Mouse (Mus musculus) heart, postnatal 25 days (tissue): ENCODE data around the gene Frzb. TPM values are rescaled to one million over a fixed set of nuclear protein-coding genes. Genes with fewer than 3 reads are reported as not detected.
"Not testable (repeated sequence)": the region's sequence is repeated elsewhere in the genome, so short reads cannot be mapped to it uniquely, and the experiment has no call there.

Source experiments
- DNase-seq: peaks from one replicate; pipeline ENCODE4 v3.0.0; 2022; ENCODE audit warnings: low spot score
- intact Hi-C: fragments of 180-260 bp; cut with DNase I; formaldehyde crosslinking; loops from one replicate; pipeline ENCODE4 v1.15.1; 2025
- total RNA-seq, 2 experiments: library from RNA; stranded (reverse); gene quantifications; 2 replicates each; pipeline ENCODE4 v1.2.3; 2021

Frzb gene
- total RNA-seq, result 1 to 10 TPM; 5.9 to 6.1 TPM

DNA sequence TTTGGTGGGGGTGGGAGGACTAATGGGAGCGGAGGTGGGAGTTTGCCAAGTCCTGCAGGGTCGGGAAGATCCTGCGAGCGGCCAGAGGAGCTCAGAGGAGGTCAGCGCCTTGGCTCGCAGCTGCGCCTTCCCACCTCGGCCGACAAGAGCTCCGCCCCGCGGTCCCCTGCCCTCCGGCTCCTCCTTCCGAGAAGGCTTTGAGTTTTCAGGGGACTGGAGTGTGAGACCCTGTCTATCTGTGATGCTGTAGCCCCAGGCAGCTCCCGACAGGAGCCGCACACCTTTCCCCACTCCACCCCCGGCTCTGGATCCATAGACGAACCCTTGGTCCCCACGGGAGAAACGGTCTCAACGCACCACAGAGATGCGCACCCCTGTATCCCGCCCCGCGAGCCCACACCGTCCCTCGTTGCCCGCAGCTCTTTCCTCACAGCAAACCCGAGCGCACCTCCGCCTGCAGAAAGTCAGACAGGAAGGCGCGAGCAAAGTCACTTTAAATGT, at the start of gene Frzb:
TSS of gene Frzb (minus strand) at position 335 of the 501 bp plus-strand sequence.
- intact Hi-C loops, result loop anchor here (5.0 kb wide), 1 partner anchor 90 kb away; no protein-coding TSS in a partner anchor
- DNase-seq, result peak; percentile 33

DNA sequence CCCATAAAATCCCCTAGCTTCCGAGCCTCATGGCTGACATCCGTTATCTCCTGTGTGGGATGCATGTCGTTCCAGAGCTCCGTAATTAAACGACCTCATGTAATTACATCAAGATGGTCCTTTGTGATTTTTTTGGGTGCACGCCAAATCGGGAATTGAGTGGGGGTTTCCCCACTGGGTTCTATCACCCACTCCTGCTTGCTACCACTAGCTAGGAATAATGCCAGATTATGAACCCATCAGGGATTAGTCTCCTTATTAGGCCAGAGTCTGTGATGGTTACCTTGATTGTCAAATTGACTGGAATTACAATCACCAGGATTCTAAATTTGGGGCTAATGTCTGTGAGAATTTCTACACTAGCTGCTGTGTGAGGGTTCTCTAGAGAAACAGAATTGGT, 47.9 kb upstream of the Frzb start:
- DNase-seq, intact Hi-C loops: not testable (repeated sequence)

DNA sequence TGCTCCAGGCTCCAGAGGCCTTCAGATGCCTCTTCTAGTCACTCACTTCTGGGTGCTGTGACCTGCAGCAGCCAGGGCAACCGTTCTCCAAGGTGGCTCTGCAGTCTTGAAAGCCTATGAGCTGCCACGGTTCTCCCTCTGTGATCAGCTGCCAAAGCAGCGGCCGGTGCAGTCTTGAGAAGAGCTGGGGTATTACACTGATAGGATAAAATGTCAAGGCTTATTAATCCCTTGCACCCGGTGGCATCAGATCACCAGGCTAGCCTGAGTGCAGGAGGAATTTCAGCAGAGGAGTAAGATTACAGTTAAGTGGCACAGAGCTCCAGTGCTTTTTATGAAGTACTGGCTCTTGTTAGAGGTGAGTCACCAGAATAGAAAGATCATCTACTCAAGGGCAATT, 39.4 kb upstream of the Frzb start:
- intact Hi-C loops, result no loop called here
- DNase-seq, result no peak

DNA sequence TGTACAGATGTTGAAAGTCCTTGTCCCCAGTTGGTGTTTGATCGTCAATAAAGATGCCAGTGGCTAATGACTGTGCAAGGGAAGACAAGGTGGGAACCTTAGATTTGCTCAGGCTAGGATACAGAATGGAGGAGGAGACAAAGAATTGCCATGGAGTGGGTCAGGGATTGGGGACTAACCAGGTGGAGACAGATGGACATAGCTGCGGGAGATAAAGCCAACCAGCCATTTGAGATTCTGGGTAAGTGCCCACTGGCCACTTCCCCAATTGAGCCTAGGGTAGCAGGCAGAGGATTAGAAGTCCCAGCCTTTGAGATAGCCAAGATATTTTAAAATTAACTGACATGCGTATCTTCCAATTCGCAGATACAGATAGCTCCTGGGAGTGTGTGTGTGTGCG, 37.5 kb upstream of the Frzb start:
- intact Hi-C loops, result no loop called here
- no peak for DNase-seq

DNA sequence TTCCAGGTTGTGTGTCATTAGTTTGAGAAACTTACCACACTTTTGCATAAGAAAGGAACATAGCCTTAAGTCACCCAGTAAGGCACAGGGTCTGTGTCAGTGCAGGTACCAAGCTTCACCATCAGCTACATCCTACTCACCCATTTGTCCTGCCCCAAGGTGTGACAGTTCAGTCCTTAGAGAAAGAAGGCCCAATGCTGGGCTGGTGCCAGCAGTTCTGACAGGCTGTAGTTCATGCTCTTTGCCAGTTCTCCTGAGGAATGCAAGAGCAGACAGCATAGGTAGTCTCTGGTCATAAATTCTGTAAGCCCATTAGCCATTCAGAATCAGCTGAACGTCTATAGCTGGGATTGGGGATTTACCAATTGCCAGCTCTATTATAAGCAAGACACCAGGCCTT, 28.4 kb upstream of the Frzb start:
- intact Hi-C loops, result no loop called here

DNA sequence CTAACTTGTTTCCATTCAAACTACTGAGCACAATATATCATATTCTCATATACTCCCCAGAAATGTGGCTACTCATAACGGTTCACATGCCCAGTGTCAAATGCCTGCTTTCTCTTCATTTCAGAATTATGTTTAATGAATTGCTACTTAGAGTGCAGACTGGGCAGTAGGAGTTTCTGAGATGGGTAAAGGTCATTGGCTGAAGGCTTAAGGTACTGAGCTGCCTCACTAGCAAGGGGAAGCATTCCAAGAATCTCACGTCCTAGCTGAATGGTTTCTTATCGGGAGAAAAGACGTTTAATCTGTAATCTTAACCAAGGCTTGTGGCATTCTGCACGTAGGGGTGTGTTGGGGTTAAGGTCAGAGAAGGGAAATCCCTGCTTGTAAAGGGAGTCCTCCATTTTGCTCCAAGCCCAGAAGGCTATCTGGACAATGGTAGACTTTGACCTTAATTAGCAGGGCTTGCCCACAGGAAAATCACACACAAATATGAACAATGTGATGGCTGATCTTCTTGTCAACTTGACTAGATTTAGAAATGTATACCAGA, 26.9 kb upstream of the Frzb start:
- intact Hi-C loops, result no loop called here

More for the DNA sequence above, 28.4 kb upstream of the Frzb start:
- no peak for DNase-seq

DNA sequence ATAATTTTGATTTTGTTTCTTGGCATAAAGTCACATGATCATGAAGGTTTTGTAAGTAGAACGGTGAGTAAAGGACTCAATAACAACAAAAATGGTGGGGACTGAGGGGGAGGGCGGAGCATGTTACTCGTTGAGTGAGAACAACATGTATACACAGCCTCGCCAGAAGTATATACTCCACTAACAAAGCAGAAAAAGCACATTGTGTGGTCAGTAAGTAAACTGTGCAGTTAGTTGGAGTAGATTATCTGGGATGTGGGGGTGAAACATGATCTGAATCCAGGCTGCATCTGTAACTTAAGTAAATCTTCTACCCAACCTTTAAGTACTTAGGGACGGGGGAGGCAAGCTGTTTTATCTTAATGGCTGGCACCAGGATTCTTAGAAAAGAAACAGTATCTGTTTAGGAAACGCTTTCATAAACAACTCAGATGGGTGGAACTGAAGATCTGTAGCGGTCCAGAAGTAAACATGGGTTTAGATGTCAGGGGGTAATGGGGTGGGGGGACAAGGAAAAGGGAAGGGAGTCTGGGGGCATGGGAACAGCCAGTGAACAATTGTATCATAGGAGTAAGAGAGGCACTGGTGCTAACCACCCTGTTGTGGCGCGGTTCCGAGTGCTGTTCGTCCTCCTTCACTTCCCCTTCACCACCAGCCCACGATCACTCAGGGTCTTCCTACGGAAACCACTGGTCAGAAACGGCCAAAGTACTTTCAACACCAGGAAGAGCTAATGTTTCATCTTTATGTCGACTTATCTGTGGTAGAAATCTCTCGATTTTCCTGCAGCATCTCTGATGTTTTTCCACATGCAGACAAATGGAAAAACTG, 18.8 kb upstream of the Frzb start:
- intact Hi-C loops, result no loop called here
- DNase-seq, result no peak

More for the DNA sequence above, 26.9 kb upstream of the Frzb start:
- no peak for DNase-seq

DNA sequence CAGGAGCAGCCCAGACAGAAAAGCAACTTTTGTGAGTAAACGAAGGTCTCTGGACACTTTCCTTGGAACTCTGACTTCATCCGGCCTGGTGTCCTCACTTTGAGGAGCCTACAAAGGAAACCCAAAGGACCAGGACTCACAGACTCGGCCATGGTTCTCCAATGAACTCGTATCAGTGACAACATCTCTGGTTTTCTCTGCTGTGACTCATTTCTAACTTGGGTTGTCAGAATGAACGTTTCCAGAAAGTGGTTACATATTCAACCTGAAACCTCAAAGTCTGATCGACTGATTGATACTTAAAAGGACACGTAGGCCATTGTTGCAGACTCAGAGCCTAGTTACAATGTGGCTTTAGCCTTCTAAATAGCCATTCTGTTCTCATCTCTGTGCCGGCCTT, 14.4 kb upstream of the Frzb start:
- DNase-seq, result no peak
- intact Hi-C loops, result no loop called here

DNA sequence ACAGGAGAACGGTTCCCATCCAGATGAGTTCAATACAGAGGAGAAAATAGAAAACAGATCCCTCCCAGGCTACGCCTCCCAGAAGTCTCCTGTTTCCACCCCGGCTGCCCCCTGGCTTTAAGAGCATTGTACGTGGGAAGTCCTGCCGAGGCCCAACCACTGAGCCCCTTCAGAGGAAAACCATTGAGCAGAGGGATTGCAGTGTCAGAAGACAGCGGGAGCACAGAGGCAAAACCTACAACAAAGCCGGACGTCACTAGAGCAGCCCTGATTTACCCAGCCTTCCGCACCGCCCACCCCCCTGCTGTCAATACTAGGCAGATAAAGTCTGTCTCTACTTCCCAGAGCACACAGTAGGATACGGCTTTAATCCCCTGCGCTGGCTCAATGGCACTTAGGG, 806 bp upstream of the Frzb start:
- intact Hi-C loops, result loop anchor here (5.0 kb wide), 1 partner anchor 91 kb away; no protein-coding TSS in a partner anchor
- no peak for DNase-seq

DNA sequence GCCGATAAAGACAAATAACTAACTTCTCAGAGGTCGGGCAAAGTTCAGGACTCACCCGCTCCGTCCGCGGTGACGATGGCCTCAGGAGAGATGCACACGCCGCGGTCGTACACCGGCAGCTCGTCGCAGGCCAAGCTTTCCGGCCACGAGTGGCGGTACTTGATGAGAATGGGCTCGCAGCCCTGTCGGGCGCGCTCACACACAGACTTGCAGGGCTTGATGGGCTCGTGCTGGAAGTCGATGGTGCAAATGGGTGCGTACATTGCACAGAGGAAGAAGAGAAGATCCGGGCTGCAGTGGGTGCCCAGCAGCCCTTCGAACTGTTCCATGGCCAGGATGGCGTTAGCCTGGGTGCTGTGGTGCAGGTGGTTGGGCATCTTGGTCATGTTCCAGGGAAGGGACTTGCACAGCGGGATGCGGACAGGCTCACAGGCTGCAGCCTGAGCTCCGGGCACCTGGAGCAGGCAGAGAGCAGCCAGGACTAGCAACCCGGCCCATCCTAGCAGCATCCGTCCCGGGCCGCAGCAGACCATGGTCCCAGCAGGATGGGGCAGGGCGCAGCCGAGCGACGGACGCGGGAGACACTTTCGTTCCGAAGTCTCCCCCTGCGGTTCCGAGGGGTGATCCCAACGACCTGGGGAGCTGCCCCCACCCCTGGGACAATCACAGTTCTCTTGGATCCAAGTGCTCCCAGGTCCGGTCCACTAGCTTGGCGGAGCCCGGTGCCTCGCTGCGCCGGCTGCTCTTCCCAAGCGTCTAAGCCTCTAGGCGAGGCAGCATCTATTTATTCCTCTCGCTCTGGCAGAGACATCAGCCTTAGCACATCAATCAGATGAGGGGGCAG, 895 bp downstream of the Frzb start:
- intact Hi-C loops, result loop anchor here (5.0 kb wide), 1 partner anchor 89 kb away; no protein-coding TSS in a partner anchor
- DNase-seq, result peak; percentile 4

DNA sequence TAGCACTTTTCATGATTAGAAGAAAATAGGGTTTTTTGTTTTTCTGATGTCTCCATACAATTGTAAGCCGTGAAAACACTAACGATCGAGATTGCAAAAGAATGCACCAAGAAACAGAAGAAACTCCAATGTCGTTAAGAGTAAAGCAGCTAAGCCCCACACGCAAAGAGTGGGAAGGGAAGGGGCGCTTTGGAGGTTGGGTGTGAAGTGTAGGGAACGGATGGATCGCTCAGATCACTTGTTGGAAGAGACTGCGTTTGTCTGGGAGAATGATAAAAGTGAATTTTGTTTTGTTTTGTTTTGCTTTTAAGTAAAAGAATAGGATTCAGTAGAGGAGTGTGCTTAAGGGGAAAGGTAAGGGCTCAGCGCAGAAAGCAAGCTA, 1.5 kb downstream of the Frzb start:
- intact Hi-C loops, result loop anchor here (5.0 kb wide), 1 partner anchor 89 kb away; no protein-coding TSS in a partner anchor

DNA sequence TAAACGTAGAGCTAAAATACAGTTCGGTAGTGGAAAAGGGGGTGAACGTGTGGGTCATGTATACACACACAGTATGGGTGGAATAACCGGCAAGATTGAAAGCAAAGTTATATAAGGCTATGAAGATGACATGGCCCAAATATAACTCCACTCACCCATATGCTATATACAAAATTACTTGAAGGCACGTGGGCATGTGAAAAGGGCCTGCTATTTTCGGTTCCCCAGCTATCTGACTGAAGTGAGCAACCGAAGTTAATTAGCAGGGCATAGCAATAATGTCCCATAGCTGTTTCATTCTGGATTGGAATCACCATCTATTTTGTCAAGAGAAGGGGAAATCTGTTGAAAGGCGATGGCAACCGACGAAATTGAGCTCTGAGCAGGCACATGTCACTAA, 1.9 kb downstream of the Frzb start:
- DNase-seq, result no peak
- intact Hi-C loops, result loop anchor here (5.0 kb wide), 1 partner anchor 88 kb away; no protein-coding TSS in a partner anchor

More for the DNA sequence above, 1.5 kb downstream of the Frzb start:
- DNase-seq, result no peak

DNA sequence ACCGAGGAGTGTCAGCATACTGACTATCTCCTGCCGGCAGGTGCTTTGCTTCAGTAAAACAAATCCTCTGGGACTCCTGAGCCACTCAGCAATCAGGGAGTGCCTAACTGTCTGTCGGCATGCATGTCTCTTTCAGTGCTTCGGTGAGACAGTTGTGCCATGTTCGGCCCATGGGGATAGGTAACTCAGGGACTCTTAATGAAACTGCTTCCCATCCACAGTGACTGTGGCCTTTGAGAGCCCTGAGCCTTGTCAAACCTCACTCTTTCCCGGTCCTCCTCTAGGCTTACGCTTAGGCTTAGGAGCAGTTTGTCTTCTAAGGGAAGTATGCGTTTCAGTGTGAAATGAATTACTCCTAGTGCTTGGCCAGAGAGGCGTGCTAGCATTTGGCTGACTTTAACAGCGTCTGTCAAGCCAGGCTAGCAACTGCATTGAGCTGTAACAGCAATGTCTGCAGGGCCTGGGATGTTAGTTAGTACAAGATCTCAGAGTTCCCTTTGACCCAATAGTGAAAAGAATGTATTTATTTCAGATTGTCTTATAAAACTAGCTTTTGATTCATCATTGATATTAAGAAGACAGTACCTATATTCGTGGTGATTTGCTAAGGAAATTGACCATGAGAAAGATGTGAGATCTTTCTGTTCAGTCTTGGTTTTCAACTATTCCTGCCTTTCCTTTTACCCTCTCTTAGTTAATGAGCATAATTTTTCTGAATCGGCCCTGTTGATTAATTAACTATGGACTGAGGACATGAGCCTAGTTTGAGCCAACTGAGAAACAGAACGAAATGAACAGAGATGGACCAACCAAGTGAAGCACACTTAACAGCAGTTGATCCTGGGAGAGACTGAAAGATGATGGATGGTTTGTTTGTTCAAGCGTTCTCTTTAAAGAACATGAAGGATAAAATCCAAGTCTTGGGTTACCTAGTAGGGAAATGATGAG, 2.7 kb downstream of the Frzb start:
- DNase-seq, result no peak
- intact Hi-C loops, result loop anchor here (5.0 kb wide), 1 partner anchor 87 kb away; no protein-coding TSS in a partner anchor

DNA sequence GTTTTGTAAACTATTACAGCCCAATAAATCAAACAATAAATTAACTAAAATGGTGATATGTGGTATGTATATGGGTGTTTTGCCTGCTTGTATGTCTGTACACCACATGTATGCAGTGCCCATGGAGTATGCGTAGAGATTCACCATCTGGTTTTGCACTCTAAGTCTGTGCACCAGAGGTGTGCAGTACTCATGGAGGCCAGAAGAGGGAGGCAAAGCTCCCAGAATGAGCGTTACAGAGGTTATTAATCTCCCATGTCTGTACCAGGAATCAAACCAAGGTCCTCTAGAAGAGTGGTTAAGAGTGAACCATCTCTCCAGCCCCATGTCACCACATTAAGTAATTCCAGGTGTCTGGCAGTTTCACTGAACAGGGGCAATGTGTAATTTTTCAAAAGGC, 3.5 kb downstream of the Frzb start:
- DNase-seq, result no peak
- intact Hi-C loops, result no loop called here

DNA sequence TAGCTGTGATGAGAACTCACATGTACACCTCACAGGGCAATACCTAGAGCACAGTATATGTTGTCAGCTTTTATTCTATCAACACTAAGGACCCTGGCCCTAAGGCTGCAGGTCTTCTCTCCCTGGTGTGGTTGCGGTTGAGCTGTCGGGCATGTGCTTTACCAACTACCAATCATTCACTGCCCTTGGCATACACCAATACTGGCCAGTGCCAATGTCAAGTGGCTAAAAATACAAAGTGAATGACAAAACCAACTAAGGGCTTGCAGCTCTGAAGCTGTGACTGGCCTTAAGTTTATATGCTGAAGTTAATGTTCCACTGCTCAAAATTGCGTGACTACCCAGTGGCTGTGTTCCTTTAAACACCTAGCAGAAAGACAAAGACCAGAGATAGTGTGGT, 6.0 kb downstream of the Frzb start:
- intact Hi-C loops, result no loop called here
- DNase-seq, result no peak

DNA sequence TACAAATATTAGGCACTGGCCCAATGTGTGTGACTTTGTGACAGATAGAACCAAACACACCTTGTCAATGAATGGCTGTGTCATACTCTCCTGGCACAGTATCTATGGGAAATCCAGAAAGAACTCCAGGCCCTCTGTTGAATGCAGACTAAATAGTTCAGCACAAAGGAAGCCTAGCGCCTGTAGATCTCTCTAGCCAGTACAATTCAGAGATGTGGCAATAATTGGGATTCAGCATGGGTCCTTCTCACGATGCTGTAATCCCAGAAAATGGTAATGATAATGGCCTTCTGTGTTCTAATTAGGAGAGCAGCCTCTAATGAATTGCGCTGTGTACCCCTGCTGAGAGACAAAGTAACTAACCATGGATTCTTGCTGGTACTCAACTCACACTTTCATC, 8.6 kb downstream of the Frzb start:
- intact Hi-C loops, result no loop called here
- no peak for DNase-seq

DNA sequence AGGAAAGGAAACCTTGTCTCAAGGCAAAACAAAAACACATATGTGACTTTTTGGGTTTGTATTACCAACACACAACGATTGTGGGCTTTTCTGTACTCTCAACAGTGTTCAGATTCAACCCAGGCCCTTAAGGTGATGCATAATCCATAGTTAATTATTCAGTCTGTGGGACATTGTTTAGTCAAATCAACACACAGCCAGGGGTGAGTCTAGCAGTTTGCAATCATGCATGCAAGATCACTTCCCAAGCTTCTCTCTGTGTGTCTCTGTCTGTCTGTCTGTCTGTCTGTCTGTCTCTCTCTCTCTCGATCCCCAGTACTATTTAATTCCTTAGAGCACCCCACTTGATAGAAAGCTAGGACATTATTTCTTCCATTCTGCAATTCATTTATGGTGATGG, 10.0 kb downstream of the Frzb start:
- intact Hi-C loops, result no loop called here
- no peak for DNase-seq

DNA sequence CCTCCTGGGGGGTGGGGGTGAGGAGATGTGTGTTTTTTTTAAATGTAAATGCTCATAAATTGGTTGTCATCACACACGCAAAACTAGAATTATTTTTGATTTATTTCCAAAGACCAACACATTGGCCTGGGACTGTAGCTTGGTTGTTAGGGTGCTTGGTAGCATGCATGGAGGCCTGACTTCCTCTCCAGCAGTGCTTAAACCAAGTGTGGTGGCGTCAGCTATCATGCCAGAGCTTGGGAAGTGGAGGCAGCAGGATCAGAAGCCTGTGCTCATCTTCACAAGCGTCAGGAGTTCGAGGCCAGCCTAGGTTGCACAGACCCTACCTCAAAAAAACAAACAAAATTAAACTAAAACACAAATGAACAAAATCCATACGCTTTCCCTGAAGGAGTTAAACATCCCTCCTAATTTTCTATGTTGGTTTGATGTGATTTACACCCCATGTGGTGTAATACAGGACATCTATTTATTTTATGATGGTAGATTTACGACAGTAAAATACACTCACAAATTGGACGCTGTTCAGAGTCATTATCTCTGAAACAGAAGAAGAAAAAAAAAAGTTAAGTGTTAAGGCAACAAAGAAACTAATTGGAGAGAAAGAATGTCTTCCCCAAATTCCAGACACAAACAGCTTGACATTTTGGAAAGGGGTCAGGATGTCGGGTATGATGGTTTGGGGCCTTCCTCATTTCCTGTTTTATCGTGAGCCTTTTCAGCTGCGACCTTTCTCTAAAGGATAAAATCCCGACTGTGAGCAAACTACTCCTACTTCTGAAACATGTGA, 12.4 kb downstream of the Frzb start:
- DNase-seq, result no peak
- intact Hi-C loops, result no loop called here
